8 mouse cellular contexts compared by ENCODE assay signal in genomic region chr7:92093860-92094259, GRCm38 (mm10).
DNase-seq lines count a peak whose midpoint lies in the region; ATAC-seq and TF ChIP-seq lines count a peak whose summit lies in the region.

No protein-coding gene starts in this region.

- in situ Hi-C loops in ES-E14 (cut with MboI; ENCODE audit: low sequenced_read_pairs in 2 of 2, unreplicated experiment in 2 of 2): loop anchor here in 1 of 2 experiments (10.0 kb wide), 1 partner anchor 451 kb away; no protein-coding TSS in a partner anchor

- no peaks in the 10 kb centered on the region for H3K4me1 ChIP-seq in ES-E14 (ENCODE audit: control insufficient read depth in 2 of 2, insufficient read depth in 2 of 2, low read length in 2 of 2, poor library complexity in 1 of 2)

- H3K36me3 ChIP-seq in ES-E14 (ENCODE audit: control insufficient read depth, insufficient read depth, low read length, poor library complexity, severe bottlenecking): no peaks in the 10 kb centered on the region

- no peak overlapping the region for H3K27ac ChIP-seq in ES-E14 (ENCODE audit: insufficient read depth, low read depth, low read length, poor library complexity, severe bottlenecking)

- no peaks in the 10 kb centered on the region for H3K9me3 ChIP-seq in ES-E14 (ENCODE audit: control insufficient read depth, insufficient read depth, low read depth, low read length)

- DNase-seq in ES-E14 (ENCODE audit: low read depth, low spot score): peak; percentile 35
- DNase-seq in adrenal gland, adult 8-10 months: peak; percentile 45
- DNase-seq in embryo, embryonic 10.5 days (ENCODE audit: low spot score): peak; percentile 87
- DNase-seq in heart, postnatal 36 days: peak; percentile 22 to 33
- DNase-seq in kidney, postnatal 4 days: peak; percentile 73 to 76
- DNase-seq in lung, postnatal 25 days (ENCODE audit: low spot score): peak; percentile 21
- peak; percentile 68 for DNase-seq in retina, postnatal 7 days (ENCODE audit: low read depth, low spot score)

- intact Hi-C loops in heart, postnatal 36 days (cut with DNase I): loop anchor here (2.0 kb wide), 1 partner anchor 637 kb away; no protein-coding TSS in a partner anchor

- ATAC-seq in erythroblast, adult 5-6 weeks (replicated peaks; ENCODE audit: low FRiP score, poor library complexity, severe bottlenecking): no peak

- H3K9ac ChIP-seq in ES-E14 (ENCODE audit: insufficient read depth, low read depth, low read length, poor library complexity, severe bottlenecking): no peak overlapping the region

- no peak overlapping the region for H3K4me3 ChIP-seq in ES-E14 (ENCODE audit: insufficient read depth in 1 of 2, low read depth in 1 of 2, low read length in 2 of 2, poor library complexity in 1 of 2, severe bottlenecking in 1 of 2)

TF ChIP-seq in ES-E14, 5 proteins besides CTCF, POLR2A, EP300 and RAD21:
- no peak for TF ChIP-seq ZNF384 (IDR thresholded peaks at IDR 0.05; ENCODE audit: low read depth, low read length)
- TF ChIP-seq MAFK (IDR thresholded peaks at IDR 0.05; ENCODE audit: insufficient read depth, low read depth, low read length): no peak
- no peak for TF ChIP-seq CHD2 (IDR thresholded peaks at IDR 0.05; ENCODE audit: low read depth, low read length)
- TF ChIP-seq ZC3H11A (IDR thresholded peaks at IDR 0.05; ENCODE audit: borderline replicate concordance, low read depth, low read length): 0 out of 2 replicates have a peak, but pooled peaks have one; percentile 6

Comparison
In these comparisons a context has a peak if more than half of its experiments do, and no peak if none do; other contexts are left out.
1. DNase-seq: peak in every context shown above with its lines; median percentile 87 in embryo, embryonic 10.5 days; 74 in kidney, postnatal 4 days; 68 in retina, postnatal 7 days; 45 in adrenal gland, adult 8-10 months; 35 in ES-E14; 28 in heart, postnatal 36 days; 21 in lung, postnatal 25 days.